Mouse (Mus musculus): Measurements from ENCODE around the gene Cmtm8. TPM values are rescaled to one million over a fixed set of nuclear protein-coding genes. Genes with fewer than 3 reads are reported as not detected.

The Cmtm8 gene
- polyA plus RNA-seq, 1 experiment = 179 TPM

- TF ChIP-seq CTCF (IDR thresholded peaks at IDR 0.05; ENCODE audit: insufficient read depth, low read length) (no peak), POLR2A (IDR thresholded peaks at IDR 0.05; ENCODE audit: borderline replicate concordance, extremely low read depth, low read depth, low read length) (no peak)
- peak; percentile 51 for DNase-seq
- WGBS = under 1% methylated on average over 38 of the region's 38 CpGs
- Histone ChIP-seq H3K4me1 (ENCODE audit: control insufficient read depth, insufficient read depth, low read length) (no peaks in the 10 kb centered on the region), H3K4me3 (replicated peaks; ENCODE audit: extremely low read depth, low read depth, low read length) (peak overlapping the region; percentile 76)
Measured at GRCm38 (mm10) chr9:114780746-114781525, 63.0 kb downstream of the Cmtm8 start.

- Histone ChIP-seq H3K4me1 (ENCODE audit: control insufficient read depth, insufficient read depth, low read length) (0 out of 2 replicates have a peak, but pooled peaks cover 2% of the 10 kb centered on the region), H3K4me3 (replicated peaks; ENCODE audit: extremely low read depth, low read depth, low read length) (peak overlapping the region; percentile 8)
- TF ChIP-seq CTCF (IDR thresholded peaks at IDR 0.05; ENCODE audit: insufficient read depth, low read length) (no peak), POLR2A (IDR thresholded peaks at IDR 0.05; ENCODE audit: borderline replicate concordance, extremely low read depth, low read depth, low read length) (no peak)
- WGBS = 54% methylated on average over 23 of the region's 23 CpGs
- no peak for DNase-seq
Measured at GRCm38 (mm10) chr9:114779984-114780745, 63.8 kb downstream of the Cmtm8 start.

- DNase-seq = no peak
- 88% methylated on average over 7 of the region's 7 CpGs for WGBS
- no peak overlapping the region for H3K4me3 ChIP-seq (replicated peaks; ENCODE audit: extremely low read depth, low read depth, low read length)
- TF ChIP-seq CTCF (IDR thresholded peaks at IDR 0.05; ENCODE audit: insufficient read depth, low read length) = no peak
- TF ChIP-seq POLR2A (IDR thresholded peaks at IDR 0.05; ENCODE audit: borderline replicate concordance, extremely low read depth, low read depth, low read length) = no peak
- H3K4me1 ChIP-seq (ENCODE audit: control insufficient read depth, insufficient read depth, low read length) = 0 out of 2 replicates have a peak, but pooled peaks cover 2% of the 10 kb centered on the region
Measured at GRCm38 (mm10) chr9:114778877-114779276, 65.1 kb downstream of the Cmtm8 start.

- DNase-seq = no peak
- TF ChIP-seq POLR2A (IDR thresholded peaks at IDR 0.05; ENCODE audit: borderline replicate concordance, extremely low read depth, low read depth, low read length) (no peak), CTCF (IDR thresholded peaks at IDR 0.05; ENCODE audit: insufficient read depth, low read length) (no peak)
- 61% methylated on average over 7 of the region's 7 CpGs for WGBS
- Histone ChIP-seq H3K4me3 (replicated peaks; ENCODE audit: extremely low read depth, low read depth, low read length) (no peak overlapping the region), H3K4me1 (ENCODE audit: control insufficient read depth, insufficient read depth, low read length) (0 out of 2 replicates have a peak, but pooled peaks cover 2% of the 10 kb centered on the region)
Measured at GRCm38 (mm10) chr9:114778047-114778390, 65.9 kb downstream of the Cmtm8 start.

- Histone ChIP-seq H3K4me1 (ENCODE audit: control insufficient read depth, insufficient read depth, low read length) (0 out of 2 replicates have a peak, but pooled peaks cover 2% of the 10 kb centered on the region), H3K4me3 (replicated peaks; ENCODE audit: extremely low read depth, low read depth, low read length) (no peak overlapping the region)
- WGBS = 54% methylated on average over 6 of the region's 6 CpGs
- TF ChIP-seq CTCF (IDR thresholded peaks at IDR 0.05; ENCODE audit: insufficient read depth, low read length) (no peak), POLR2A (IDR thresholded peaks at IDR 0.05; ENCODE audit: borderline replicate concordance, extremely low read depth, low read depth, low read length) (no peak)
- no peak for DNase-seq
Measured at GRCm38 (mm10) chr9:114777178-114778046, 66.5 kb downstream of the Cmtm8 start.

- no peak for DNase-seq
- Histone ChIP-seq H3K4me3 (replicated peaks; ENCODE audit: extremely low read depth, low read depth, low read length) (no peak overlapping the region), H3K4me1 (ENCODE audit: control insufficient read depth, insufficient read depth, low read length) (0 out of 2 replicates have a peak, but pooled peaks cover 2% of the 10 kb centered on the region)
- 95% methylated on average over 3 of the region's 3 CpGs for WGBS
- no peak for TF ChIP-seq POLR2A (IDR thresholded peaks at IDR 0.05; ENCODE audit: borderline replicate concordance, extremely low read depth, low read depth, low read length)
- TF ChIP-seq CTCF (IDR thresholded peaks at IDR 0.05; ENCODE audit: insufficient read depth, low read length) = no peak
Measured at GRCm38 (mm10) chr9:114776361-114776760, 67.6 kb downstream of the Cmtm8 start.

GRCm38 (mm10) chr9:114775272-114775671, 68.7 kb downstream of the Cmtm8 start:
- no peak for TF ChIP-seq POLR2A (IDR thresholded peaks at IDR 0.05; ENCODE audit: borderline replicate concordance, extremely low read depth, low read depth, low read length)
- no peak for TF ChIP-seq CTCF (IDR thresholded peaks at IDR 0.05; ENCODE audit: insufficient read depth, low read length)
- no peak for DNase-seq
- no peak overlapping the region for H3K4me3 ChIP-seq (replicated peaks; ENCODE audit: extremely low read depth, low read depth, low read length)

GRCm38 (mm10) chr9:114774629-114775028, 69.3 kb downstream of the Cmtm8 start:
- no peak for DNase-seq
- 64% methylated on average over 6 of the region's 6 CpGs for WGBS
- 0 out of 2 replicates have a peak, but pooled peaks cover 2% of the 10 kb centered on the region for H3K4me1 ChIP-seq (ENCODE audit: control insufficient read depth, insufficient read depth, low read length)
- H3K4me3 ChIP-seq (replicated peaks; ENCODE audit: extremely low read depth, low read depth, low read length) = no peak overlapping the region
- no peak for TF ChIP-seq CTCF (IDR thresholded peaks at IDR 0.05; ENCODE audit: insufficient read depth, low read length)
- no peak for TF ChIP-seq POLR2A (IDR thresholded peaks at IDR 0.05; ENCODE audit: borderline replicate concordance, extremely low read depth, low read depth, low read length)

More at GRCm38 (mm10) chr9:114775272-114775671, 68.7 kb downstream of the Cmtm8 start:
- 41% methylated on average over 4 of the region's 4 CpGs for WGBS
- H3K4me1 ChIP-seq (ENCODE audit: control insufficient read depth, insufficient read depth, low read length) = 0 out of 2 replicates have a peak, but pooled peaks cover 2% of the 10 kb centered on the region

- TF ChIP-seq POLR2A (IDR thresholded peaks at IDR 0.05; ENCODE audit: borderline replicate concordance, extremely low read depth, low read depth, low read length) (no peak), CTCF (IDR thresholded peaks at IDR 0.05; ENCODE audit: insufficient read depth, low read length) (no peak)
- no peak for DNase-seq
- Histone ChIP-seq H3K4me1 (ENCODE audit: control insufficient read depth, insufficient read depth, low read length) (0 out of 2 replicates have a peak, but pooled peaks cover 2% of the 10 kb centered on the region), H3K4me3 (replicated peaks; ENCODE audit: extremely low read depth, low read depth, low read length) (no peak overlapping the region)
- 80% methylated on average over 7 of the region's 7 CpGs for WGBS
Measured at GRCm38 (mm10) chr9:114771565-114771964, 72.4 kb downstream of the Cmtm8 start.

Measured in lung, adult 2 months (tissue).